Mouse (Mus musculus): Measurements from ENCODE around the gene Ppp1r9a. TPM values are rescaled to one million over a fixed set of nuclear protein-coding genes. Genes with fewer than 3 reads are reported as not detected.

The Ppp1r9a gene
- polyA plus RNA-seq, 1 experiment = 0.13 TPM

- no peak overlapping the region for H3K4me2 ChIP-seq (ENCODE audit: low read depth)
- no peaks in the 10 kb centered on the region for H3K79me2 ChIP-seq (ENCODE audit: control insufficient read depth, insufficient read depth)
- H3K4me3 ChIP-seq = no peak overlapping the region
- no peak overlapping the region for H3ac ChIP-seq (ENCODE audit: control insufficient read depth, insufficient read length)
- no peak for TF ChIP-seq POLR2A (IDR thresholded peaks at IDR 0.05; ENCODE audit: insufficient read length, low read depth)
- TF ChIP-seq CEBPB (IDR thresholded peaks at IDR 0.05; ENCODE audit: insufficient read depth, poor library complexity, severe bottlenecking) = no peak
- TF ChIP-seq MYOD1 (IDR thresholded peaks at IDR 0.05; ENCODE audit: control insufficient read depth in 1 of 3, insufficient read length in 2 of 3, low read depth in 2 of 3) = no peak
- TF ChIP-seq TCF3 (IDR thresholded peaks at IDR 0.05; ENCODE audit: insufficient read length, low read depth) = no peak
- no peak for TF ChIP-seq SRF (IDR thresholded peaks at IDR 0.05; ENCODE audit: control insufficient read depth, insufficient read length, low read depth)
- TF ChIP-seq MAX (IDR thresholded peaks at IDR 0.05; ENCODE audit: low read depth) = no peak
- no peak for TF ChIP-seq USF1 (IDR thresholded peaks at IDR 0.05; ENCODE audit: low read depth)
- no peak for TF ChIP-seq POLR2AphosphoS2 (IDR thresholded peaks at IDR 0.05; ENCODE audit: insufficient read length, low read depth)
- TF ChIP-seq MYOG (IDR thresholded peaks at IDR 0.05; ENCODE audit: control insufficient read depth in 1 of 3, insufficient read depth in 1 of 3, insufficient read length in 2 of 3, low read depth in 2 of 3) = no peak
- no peak for TF ChIP-seq E2F4 (IDR thresholded peaks at IDR 0.05; ENCODE audit: insufficient read depth)
- no peak for TF ChIP-seq TCF12 (IDR thresholded peaks at IDR 0.05; ENCODE audit: insufficient read depth, poor library complexity, severe bottlenecking)
- no peak for TF ChIP-seq REST (IDR thresholded peaks at IDR 0.05; ENCODE audit: insufficient read depth, insufficient read length)
- H3K36me3 ChIP-seq (ENCODE audit: control insufficient read depth, insufficient read depth) = no peaks in the 10 kb centered on the region
- no peaks in the 10 kb centered on the region for H3K27me3 ChIP-seq (ENCODE audit: control insufficient read depth, insufficient read depth, insufficient read length)
Observed at GRCm38 (mm10) chr6:5152185-5152584, 249.5 kb downstream of the Ppp1r9a start.

GRCm38 (mm10) chr6:5154786-5155185 is 252.1 kb downstream of the Ppp1r9a start:
- Histone ChIP-seq H3K79me2 (ENCODE audit: control insufficient read depth, insufficient read depth) (no peaks in the 10 kb centered on the region), H3K4me3 (no peak overlapping the region), H3K4me2 (ENCODE audit: low read depth) (no peak overlapping the region), H3K36me3 (ENCODE audit: control insufficient read depth, insufficient read depth) (no peaks in the 10 kb centered on the region), H3K27me3 (ENCODE audit: control insufficient read depth, insufficient read depth, insufficient read length) (no peaks in the 10 kb centered on the region), H3ac (ENCODE audit: control insufficient read depth, insufficient read length) (no peak overlapping the region)
- TF ChIP-seq TCF3 (IDR thresholded peaks at IDR 0.05; ENCODE audit: insufficient read length, low read depth) = no peak

- no peak overlapping the region for H3ac ChIP-seq (ENCODE audit: control insufficient read depth, insufficient read length)
- H3K4me2 ChIP-seq (ENCODE audit: low read depth) = no peak overlapping the region
- no peaks in the 10 kb centered on the region for H3K36me3 ChIP-seq (ENCODE audit: control insufficient read depth, insufficient read depth)
- H3K4me3 ChIP-seq = no peak overlapping the region
- H3K79me2 ChIP-seq (ENCODE audit: control insufficient read depth, insufficient read depth) = no peaks in the 10 kb centered on the region
- TF ChIP-seq CEBPB (IDR thresholded peaks at IDR 0.05; ENCODE audit: insufficient read depth, poor library complexity, severe bottlenecking) = no peak
- no peak for TF ChIP-seq USF1 (IDR thresholded peaks at IDR 0.05; ENCODE audit: low read depth)
- TF ChIP-seq MYOD1 (IDR thresholded peaks at IDR 0.05; ENCODE audit: control insufficient read depth in 1 of 3, insufficient read length in 2 of 3, low read depth in 2 of 3) = no peak
- no peak for TF ChIP-seq REST (IDR thresholded peaks at IDR 0.05; ENCODE audit: insufficient read depth, insufficient read length)
- no peak for TF ChIP-seq SRF (IDR thresholded peaks at IDR 0.05; ENCODE audit: control insufficient read depth, insufficient read length, low read depth)
- TF ChIP-seq POLR2A (IDR thresholded peaks at IDR 0.05; ENCODE audit: insufficient read length, low read depth) = no peak
- H3K27me3 ChIP-seq (ENCODE audit: control insufficient read depth, insufficient read depth, insufficient read length) = no peaks in the 10 kb centered on the region
Observed at GRCm38 (mm10) chr6:5155313-5155927, 252.7 kb downstream of the Ppp1r9a start.

- Histone ChIP-seq H3K36me3 (ENCODE audit: control insufficient read depth, insufficient read depth) (no peaks in the 10 kb centered on the region), H3K27me3 (ENCODE audit: control insufficient read depth, insufficient read depth, insufficient read length) (no peaks in the 10 kb centered on the region), H3K4me3 (no peak overlapping the region), H3K79me2 (ENCODE audit: control insufficient read depth, insufficient read depth) (no peaks in the 10 kb centered on the region), H3K4me2 (ENCODE audit: low read depth) (no peak overlapping the region), H3ac (ENCODE audit: control insufficient read depth, insufficient read length) (no peak overlapping the region)
- no peak for TF ChIP-seq TCF3 (IDR thresholded peaks at IDR 0.05; ENCODE audit: insufficient read length, low read depth)
- no peak for TF ChIP-seq CEBPB (IDR thresholded peaks at IDR 0.05; ENCODE audit: insufficient read depth, poor library complexity, severe bottlenecking)
- TF ChIP-seq MYOD1 (IDR thresholded peaks at IDR 0.05; ENCODE audit: control insufficient read depth in 1 of 3, insufficient read length in 2 of 3, low read depth in 2 of 3) = no peak
- no peak for TF ChIP-seq MAX (IDR thresholded peaks at IDR 0.05; ENCODE audit: low read depth)
Observed at GRCm38 (mm10) chr6:5156541-5157425, 254.1 kb downstream of the Ppp1r9a start.

GRCm38 (mm10) chr6:5159385-5159791 is 256.7 kb downstream of the Ppp1r9a start:
- TF ChIP-seq MYOD1 (IDR thresholded peaks at IDR 0.05; ENCODE audit: control insufficient read depth in 1 of 3, insufficient read length in 2 of 3, low read depth in 2 of 3) (no peak), POLR2AphosphoS2 (IDR thresholded peaks at IDR 0.05; ENCODE audit: insufficient read length, low read depth) (no peak), USF1 (IDR thresholded peaks at IDR 0.05; ENCODE audit: low read depth) (no peak), REST (IDR thresholded peaks at IDR 0.05; ENCODE audit: insufficient read depth, insufficient read length) (no peak), E2F4 (IDR thresholded peaks at IDR 0.05; ENCODE audit: insufficient read depth) (no peak)
- no peaks in the 10 kb centered on the region for H3K27me3 ChIP-seq (ENCODE audit: control insufficient read depth, insufficient read depth, insufficient read length)
- no peak overlapping the region for H3ac ChIP-seq (ENCODE audit: control insufficient read depth, insufficient read length)
- no peaks in the 10 kb centered on the region for H3K79me2 ChIP-seq (ENCODE audit: control insufficient read depth, insufficient read depth)
- H3K4me3 ChIP-seq = no peak overlapping the region
- no peaks in the 10 kb centered on the region for H3K36me3 ChIP-seq (ENCODE audit: control insufficient read depth, insufficient read depth)
- H3K4me2 ChIP-seq (ENCODE audit: low read depth) = no peak overlapping the region

Data from myocyte (in vitro differentiated cells).